Mouse (Mus musculus): Measurements from ENCODE around the gene Ifitm3.
A peak's percentile ranks its signal among the peaks of the same experiment; 100 is the strongest.
"Not testable (repeated sequence)": the region's sequence is repeated elsewhere in the genome, so short reads cannot be mapped to it uniquely, and the experiment has no call there.

Gene Ifitm3

GRCm38 (mm10) chr7:141010593-141010992, at the start of gene Ifitm3:
Gene Ifitm3, minus strand, starts transcription at chr7:141010770.
- peak; percentile 54 for DNase-seq (ENCODE audit: low spot score)

GRCm38 (mm10) chr7:141059929-141060328, 49.4 kb upstream of the Ifitm3 start:
- no peak for DNase-seq (ENCODE audit: low spot score)

GRCm38 (mm10) chr7:141058601-141059341, 48.2 kb upstream of the Ifitm3 start:
- no peak for DNase-seq (ENCODE audit: low spot score)

GRCm38 (mm10) chr7:141057541-141057940, 47.0 kb upstream of the Ifitm3 start:
- DNase-seq (ENCODE audit: low spot score) = no peak

- DNase-seq (ENCODE audit: low spot score) = no peak
Measured at GRCm38 (mm10) chr7:141056976-141057375, 46.4 kb upstream of the Ifitm3 start.

GRCm38 (mm10) chr7:141055785-141056184, 45.2 kb upstream of the Ifitm3 start:
- no peak for DNase-seq (ENCODE audit: low spot score)

GRCm38 (mm10) chr7:141052421-141052820, 41.9 kb upstream of the Ifitm3 start:
- no peak for DNase-seq (ENCODE audit: low spot score)

- DNase-seq (ENCODE audit: low spot score) = no peak
Measured at GRCm38 (mm10) chr7:141052016-141052415, 41.4 kb upstream of the Ifitm3 start.

GRCm38 (mm10) chr7:141051060-141051685, 40.6 kb upstream of the Ifitm3 start:
- no peak for DNase-seq (ENCODE audit: low spot score)

- no peak for DNase-seq (ENCODE audit: low spot score)
Measured at GRCm38 (mm10) chr7:141049326-141049725, 38.8 kb upstream of the Ifitm3 start.

GRCm38 (mm10) chr7:141048226-141049218, 38.0 kb upstream of the Ifitm3 start:
- peak; percentile 90 for DNase-seq (ENCODE audit: low spot score)

GRCm38 (mm10) chr7:141047581-141048225, 37.1 kb upstream of the Ifitm3 start:
- DNase-seq (ENCODE audit: low spot score) = peak; percentile 66

- no peak for DNase-seq (ENCODE audit: low spot score)
Measured at GRCm38 (mm10) chr7:141046931-141047580, 36.5 kb upstream of the Ifitm3 start.

- no peak for DNase-seq (ENCODE audit: low spot score)
Measured at GRCm38 (mm10) chr7:141042539-141042938, 32.0 kb upstream of the Ifitm3 start.

- peak; percentile 67 for DNase-seq (ENCODE audit: low spot score)
Measured at GRCm38 (mm10) chr7:141041661-141042060, 31.1 kb upstream of the Ifitm3 start.

GRCm38 (mm10) chr7:141040867-141041606, 30.5 kb upstream of the Ifitm3 start:
- no peak for DNase-seq (ENCODE audit: low spot score)

- DNase-seq (ENCODE audit: low spot score) = no peak
Measured at GRCm38 (mm10) chr7:141039386-141040107, 29.0 kb upstream of the Ifitm3 start.

- no peak for DNase-seq (ENCODE audit: low spot score)
Measured at GRCm38 (mm10) chr7:141038090-141039032, 27.8 kb upstream of the Ifitm3 start.

GRCm38 (mm10) chr7:141036624-141037023, 26.1 kb upstream of the Ifitm3 start:
- not testable (repeated sequence) for DNase-seq (ENCODE audit: low spot score)

Measured in ovary, postnatal 36 days (tissue).